Mouse (Mus musculus): ENCODE measurements at regions not wholly inside any gene's neighbourhood (a gene's known extent, or its start where the extent isn't known, plus 50 kb on each side); places are given as distances from the start of the nearest gene placed in this dataset.
A peak's percentile ranks its signal among the peaks of the same experiment; 100 is the strongest.
"Not testable (repeated sequence)": the region's sequence is repeated elsewhere in the genome, so short reads cannot be mapped to it uniquely, and the experiment has no call there.

GRCm38 (mm10) chr3:7079073-7079472 lies 458.8 kb upstream of the 1700008P02Rik start:
- DNase-seq (ENCODE audit: inconsistent age in 2 of 2, low spot score in 1 of 2) = peak in 1 of 2 experiments; percentile 9

DNA sequence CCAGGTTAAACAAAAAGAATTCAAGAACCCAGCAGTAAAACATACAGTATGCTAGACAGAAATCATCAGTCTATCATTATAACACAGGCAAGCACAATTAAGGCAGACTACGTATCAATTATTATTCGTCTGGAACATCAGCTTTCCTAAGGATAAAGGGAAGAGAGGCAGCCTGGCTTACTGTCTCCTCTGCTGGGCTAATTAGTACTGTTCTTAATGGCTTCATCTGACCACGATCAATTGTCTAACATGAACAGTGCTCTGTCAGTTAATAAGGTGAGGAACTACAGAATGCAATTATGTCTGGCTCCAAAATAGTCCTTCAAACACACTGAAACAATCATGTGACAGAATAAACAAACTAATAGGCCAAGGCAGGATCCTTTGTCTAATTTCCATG lies 456.6 kb upstream of the 1700008P02Rik start:
- no peak for DNase-seq (ENCODE audit: inconsistent age in 2 of 2, low spot score in 1 of 2)

GRCm38 (mm10) chr3:7074488-7074887 lies 454.2 kb upstream of the 1700008P02Rik start:
- peak in 1 of 2 experiments; percentile 20 for DNase-seq (ENCODE audit: inconsistent age in 2 of 2, low spot score in 1 of 2)

DNA sequence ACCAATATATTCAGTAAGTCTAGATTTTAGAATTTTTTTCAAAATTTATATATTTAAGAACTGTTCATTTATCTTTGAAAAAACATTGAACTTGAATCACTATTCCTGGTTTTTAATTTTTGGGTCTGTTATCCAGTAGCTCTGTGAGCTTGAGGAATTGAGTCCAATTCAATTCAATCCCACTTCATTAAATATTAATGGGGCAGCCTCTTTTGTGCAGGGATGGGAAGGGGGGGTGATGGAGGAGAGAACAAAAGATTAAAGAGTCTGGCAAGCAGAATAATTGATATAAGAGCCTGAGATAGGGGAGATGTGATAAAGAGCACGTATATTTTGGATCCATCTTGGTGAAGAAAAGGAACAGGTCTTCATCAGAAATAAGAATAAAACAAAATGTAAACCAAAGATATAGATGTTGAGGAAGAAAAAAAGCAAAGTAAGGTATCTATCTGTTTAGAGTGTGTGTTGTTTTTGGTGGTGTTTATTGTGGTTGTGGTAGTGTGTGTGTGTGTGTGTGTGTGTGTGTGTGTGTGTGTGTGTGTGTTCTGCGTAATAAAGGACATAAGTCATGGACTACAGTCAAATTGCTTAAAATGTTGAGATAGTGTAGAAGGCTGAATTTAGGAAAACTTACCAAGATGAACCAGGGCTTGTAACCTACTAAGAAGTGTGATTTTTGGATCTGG lies 421.3 kb upstream of the 1700008P02Rik start:
- no peak for DNase-seq (ENCODE audit: inconsistent age in 2 of 2, low spot score in 1 of 2)

DNA sequence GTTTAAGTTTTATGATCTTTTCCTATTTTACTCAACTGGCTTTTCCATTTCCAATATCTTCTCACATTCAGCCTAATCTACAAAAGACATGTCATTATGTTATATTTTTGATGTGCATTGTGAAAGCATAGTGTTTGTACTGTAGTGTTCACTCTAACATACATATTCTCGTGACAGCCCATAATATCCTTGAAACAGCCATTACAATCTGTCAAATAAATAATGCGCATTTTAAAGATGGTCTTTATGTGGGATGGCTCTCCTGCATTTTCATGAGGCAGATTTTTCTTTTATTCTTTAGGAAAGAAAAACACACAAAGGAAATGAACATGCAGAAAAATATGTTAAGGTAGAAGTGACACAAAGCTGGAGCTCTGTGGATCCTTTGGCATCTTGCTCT lies 415.6 kb upstream of the 1700008P02Rik start:
- DNase-seq (ENCODE audit: inconsistent age in 2 of 2, low spot score in 1 of 2) = no peak

DNA sequence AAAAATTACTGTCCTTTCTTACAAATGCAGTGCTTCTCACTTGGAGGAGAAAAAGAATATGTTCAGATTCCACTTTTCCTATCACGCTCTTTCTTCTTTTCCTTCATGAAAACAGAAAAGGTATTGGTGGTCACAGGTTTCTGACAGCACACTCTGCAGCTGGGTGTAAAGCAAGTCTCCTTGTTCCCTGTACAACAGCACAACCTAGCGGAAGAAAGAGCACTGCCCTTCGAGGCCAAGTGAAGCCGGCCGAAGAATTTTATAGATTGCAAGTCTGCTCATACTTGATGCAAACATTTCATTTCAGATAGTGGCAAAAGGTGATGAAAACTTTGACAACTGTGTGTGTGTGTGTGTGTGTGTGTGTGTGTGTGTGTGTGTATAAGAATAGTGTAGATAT lies 407.6 kb upstream of the 1700008P02Rik start:
- DNase-seq (ENCODE audit: inconsistent age in 2 of 2, low spot score in 1 of 2) = peak; percentile 9 to 56

DNA sequence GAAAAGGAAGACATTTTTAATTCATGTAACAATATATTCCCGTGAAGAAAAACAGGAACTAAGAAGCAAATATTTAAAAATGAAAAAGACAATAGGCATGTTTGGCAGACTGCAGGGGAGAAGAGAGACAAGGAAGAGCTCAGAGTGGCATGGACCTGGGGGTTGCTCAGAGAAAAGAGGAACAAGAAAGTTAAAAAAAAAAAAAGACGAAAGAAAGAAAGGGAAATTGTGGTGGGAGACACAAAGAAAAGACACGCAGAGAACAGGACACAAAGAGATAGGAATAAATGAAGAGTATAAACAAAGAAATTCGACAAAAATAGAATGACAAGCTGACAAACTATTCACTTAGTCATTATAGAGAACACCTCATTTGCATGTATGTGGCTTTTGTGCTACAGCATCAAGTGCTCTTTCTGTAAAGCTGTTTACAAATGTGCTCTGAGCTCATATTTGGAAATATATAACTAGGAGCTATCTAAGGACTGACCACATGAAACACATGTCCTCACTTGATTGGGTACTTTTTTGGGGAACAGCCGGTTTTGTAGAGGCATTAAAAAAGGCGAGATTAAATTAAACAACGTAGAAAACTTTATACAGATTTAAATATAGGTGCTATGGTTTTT lies 394.2 kb upstream of the 1700008P02Rik start:
- no peak for DNase-seq (ENCODE audit: inconsistent age in 2 of 2, low spot score in 1 of 2)

GRCm38 (mm10) chr3:7013516-7013915 lies 393.3 kb upstream of the 1700008P02Rik start:
- no peak for DNase-seq (ENCODE audit: inconsistent age in 2 of 2, low spot score in 1 of 2)

- no peak for DNase-seq (ENCODE audit: inconsistent age in 2 of 2, low spot score in 1 of 2)
Observed at GRCm38 (mm10) chr3:7010294-7011087, 390.2 kb upstream of the 1700008P02Rik start.

- DNase-seq (ENCODE audit: inconsistent age in 2 of 2, low spot score in 1 of 2) = no peak
Observed at GRCm38 (mm10) chr3:7008671-7009217, 388.5 kb upstream of the 1700008P02Rik start.

DNA sequence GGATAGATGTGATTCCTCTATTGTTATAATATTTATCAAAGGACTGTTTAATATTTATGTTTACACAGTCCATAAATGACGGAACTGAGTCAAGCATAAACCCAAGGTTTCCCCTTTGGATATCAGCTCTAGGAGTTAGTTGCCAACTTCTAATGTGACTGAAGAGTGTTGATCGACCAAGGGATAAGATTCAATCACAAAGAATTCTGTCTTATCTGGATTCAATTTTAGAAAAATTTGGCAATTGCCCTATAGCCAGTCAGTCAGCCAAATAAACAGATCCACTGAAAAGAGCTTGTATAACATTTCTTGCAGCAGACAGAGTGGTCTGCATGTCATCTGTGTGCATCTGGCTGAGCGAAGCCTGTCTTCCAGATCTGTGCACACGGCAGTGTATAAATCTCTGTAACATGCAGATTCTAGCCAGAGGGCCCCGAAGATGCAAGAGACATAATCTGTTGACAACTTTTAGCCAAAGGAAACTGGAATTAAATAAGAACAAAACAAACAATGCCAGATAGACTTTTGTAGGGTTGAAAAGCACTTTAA lies 387.6 kb upstream of the 1700008P02Rik start:
- DNase-seq (ENCODE audit: inconsistent age in 2 of 2, low spot score in 1 of 2) = no peak

DNA sequence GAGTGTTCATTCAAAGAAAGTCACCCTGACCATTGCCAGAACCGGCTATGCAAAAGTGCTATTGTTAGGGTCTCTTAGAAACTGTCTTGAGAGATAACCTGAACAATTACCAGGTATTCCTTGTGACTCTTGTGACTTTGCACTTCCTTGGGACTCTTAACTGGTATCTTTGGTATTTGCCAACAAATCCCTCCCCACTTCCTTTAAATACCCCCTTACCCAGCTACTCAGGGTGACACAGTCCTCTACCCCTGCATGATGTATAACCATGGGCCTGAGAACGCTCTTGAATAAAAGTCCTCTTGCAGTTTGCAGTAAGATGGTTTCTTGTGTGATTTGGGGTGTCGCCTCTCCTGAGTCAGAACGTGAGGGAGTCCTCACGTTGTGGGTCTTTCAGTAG lies 371.5 kb upstream of the 1700008P02Rik start:
- DNase-seq (ENCODE audit: inconsistent age in 2 of 2, low spot score in 1 of 2) = not testable (repeated sequence)

GRCm38 (mm10) chr3:6984918-6985317 lies 364.7 kb upstream of the 1700008P02Rik start:
- no peak for DNase-seq (ENCODE audit: inconsistent age in 2 of 2, low spot score in 1 of 2)

GRCm38 (mm10) chr3:6957681-6958080 lies 337.4 kb upstream of the 1700008P02Rik start:
- no peak for DNase-seq (ENCODE audit: inconsistent age in 2 of 2, low spot score in 1 of 2)

- no peak for DNase-seq (ENCODE audit: inconsistent age in 2 of 2, low spot score in 1 of 2)
Observed at GRCm38 (mm10) chr3:6932535-6933103, 312.4 kb upstream of the 1700008P02Rik start.

GRCm38 (mm10) chr3:6926737-6927136 lies 306.5 kb upstream of the 1700008P02Rik start:
- DNase-seq (ENCODE audit: inconsistent age in 2 of 2, low spot score in 1 of 2) = no peak

DNA sequence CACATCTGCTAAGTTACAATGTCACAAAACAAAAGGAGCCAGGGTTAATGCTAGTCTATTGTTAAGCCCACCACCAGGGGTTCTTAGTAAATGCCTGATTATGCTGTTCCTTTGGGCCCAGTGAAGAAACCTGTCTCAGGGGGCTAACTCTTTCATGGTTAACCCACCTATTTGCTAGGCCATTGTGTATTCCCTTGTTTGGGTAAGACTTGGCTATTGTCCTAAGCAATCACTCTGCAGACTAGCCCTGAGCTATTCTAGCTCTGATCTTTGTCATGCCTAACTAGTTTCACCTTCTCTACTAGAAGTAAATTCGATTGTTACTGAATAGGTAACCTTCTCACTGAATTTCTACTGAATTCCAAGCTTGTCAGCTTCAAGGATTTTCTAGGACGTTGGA lies 302.4 kb upstream of the 1700008P02Rik start:
- not testable (repeated sequence) for DNase-seq (ENCODE audit: inconsistent age in 2 of 2, low spot score in 1 of 2)

- no peak for DNase-seq (ENCODE audit: inconsistent age in 2 of 2, low spot score in 1 of 2)
Observed at GRCm38 (mm10) chr3:6920253-6920652, 300.0 kb upstream of the 1700008P02Rik start.

DNA sequence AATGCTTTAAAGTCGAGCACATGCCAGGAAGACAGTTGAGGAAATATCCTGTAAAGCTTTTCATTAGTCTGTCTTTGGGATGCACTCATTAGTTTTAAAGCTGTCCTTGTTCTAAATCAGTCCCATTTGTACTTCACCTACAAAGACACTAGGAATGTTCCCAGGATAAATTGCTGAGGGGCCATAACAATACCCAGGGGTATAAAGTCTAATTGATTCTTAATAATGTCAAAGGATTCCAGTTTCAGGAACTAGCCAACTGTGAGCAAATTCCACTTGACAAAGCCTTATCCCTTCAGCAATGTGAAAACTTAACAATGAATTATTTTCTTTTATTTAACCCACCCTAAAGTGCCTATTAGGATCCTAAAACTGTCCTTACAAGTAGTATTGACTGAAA lies 267.7 kb upstream of the 1700008P02Rik start:
- no peak for DNase-seq (ENCODE audit: inconsistent age in 2 of 2, low spot score in 1 of 2)

- peak in 1 of 2 experiments; percentile 13 for DNase-seq (ENCODE audit: inconsistent age in 2 of 2, low spot score in 1 of 2)
Observed at GRCm38 (mm10) chr3:6887053-6887700, 266.9 kb upstream of the 1700008P02Rik start.
